Mouse (Mus musculus): ENCODE measurements around the gene Bend7. TPM values are rescaled to one million over a fixed set of nuclear protein-coding genes. Genes with fewer than 3 reads are reported as not detected.
A peak's percentile ranks its signal among the peaks of the same experiment; 100 is the strongest.

The Bend7 gene
- total RNA-seq (2021) = 1 to 10 TPM; 2.6 to 3.0 TPM
- long read RNA-seq, experiment 1, partial matches to known transcripts = 0 of 2 reads
- long read RNA-seq, experiment 1, other reads (novel, unspliced or antisense) = 0 of 2 reads
- long read RNA-seq, experiment 2, partial matches to known transcripts = 1 of 3 reads
- long read RNA-seq, experiment 2, other reads (novel, unspliced or antisense) = 0 of 3 reads

DNA sequence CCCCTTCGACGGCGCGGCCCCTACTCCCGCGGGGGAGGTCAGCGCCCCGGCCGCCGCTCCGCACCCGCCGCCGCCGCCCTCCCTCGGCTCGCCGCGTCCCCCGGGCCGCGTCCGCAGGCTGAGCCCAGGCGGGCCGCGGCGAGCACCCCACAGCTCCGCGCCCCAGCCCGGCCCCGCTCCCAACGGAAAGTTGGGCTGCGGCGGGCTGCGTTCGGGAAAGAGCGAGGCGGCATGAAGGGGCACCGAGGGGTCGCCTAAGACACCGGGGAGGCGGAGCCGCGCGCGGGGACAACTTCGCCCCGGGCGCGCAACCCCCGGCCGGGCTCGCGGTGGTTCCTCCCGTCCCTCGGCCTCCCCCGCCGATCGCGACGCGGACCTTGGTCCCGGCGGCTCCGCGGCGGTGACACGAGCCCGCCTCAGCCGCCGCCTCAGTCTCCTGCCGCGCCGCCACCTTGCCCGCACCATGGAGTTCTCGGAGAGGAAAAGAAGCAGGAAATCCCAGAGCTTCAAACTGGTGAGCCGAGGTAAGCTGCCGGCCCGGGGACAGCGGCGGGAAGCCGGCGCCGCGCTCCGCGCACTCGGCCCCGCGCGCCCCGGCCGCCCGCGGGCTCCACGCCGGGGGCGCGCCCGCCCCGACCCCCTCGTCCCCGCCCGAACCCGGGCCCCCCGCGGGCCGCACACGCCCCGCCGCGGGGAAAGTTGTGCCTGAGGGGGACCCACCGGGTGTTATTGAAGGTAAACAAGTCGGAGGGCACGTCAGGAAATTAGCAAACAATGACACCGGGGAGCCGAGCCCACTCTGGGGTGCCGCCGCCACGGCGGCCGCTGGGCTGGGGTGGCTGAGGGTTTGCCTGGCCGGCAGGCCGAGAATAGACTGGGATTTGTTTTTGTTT, at the start of gene Bend7:
Gene Bend7, plus strand, starts transcription at position 63 of the 893 bp plus-strand sequence.
- Histone ChIP-seq H3K27ac (no peak within 1 kb of the TSS), H3K4me3 (peak within 1 kb of the TSS; percentile 73)
- DNase-seq (ENCODE audit: extremely low spot score in 1 of 2, low spot score in 2 of 2) = peak; percentile 14 to 20
- intact Hi-C loops (cut with DNase I) = loop anchor here (5.0 kb wide), 2 partner anchors 66 to 221 kb away; partner anchors contain the start of gene Prpf18
- no peak for TF ChIP-seq CTCF (IDR thresholded peaks at IDR 0.05)

DNA sequence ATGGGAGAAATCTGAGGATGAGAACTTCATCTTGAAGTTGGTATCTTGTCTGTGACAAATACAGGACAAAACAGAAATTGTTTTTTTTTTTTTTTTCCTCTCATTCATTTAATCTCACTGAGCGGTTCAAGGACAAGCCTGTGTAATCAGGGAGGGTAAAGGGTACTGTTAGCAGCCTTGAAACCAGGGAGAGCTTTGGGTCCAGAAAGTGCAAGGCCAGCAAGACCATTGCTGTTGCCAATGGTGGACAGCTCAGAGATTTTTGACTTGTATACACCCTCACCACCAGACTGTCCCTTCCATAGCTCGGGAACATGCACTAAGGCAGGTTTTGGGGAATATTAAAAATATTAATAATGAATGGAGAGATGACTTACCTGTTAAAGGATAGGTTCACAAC, 49.0 kb upstream of the Bend7 start:
- no peak for DNase-seq (ENCODE audit: extremely low spot score in 1 of 2, low spot score in 2 of 2)
- Histone ChIP-seq H3K4me3 (no peak overlapping the region), H3K27ac (no peak overlapping the region)
- no peak for TF ChIP-seq CTCF (IDR thresholded peaks at IDR 0.05)
- intact Hi-C loops (cut with DNase I) = no loop called here

DNA sequence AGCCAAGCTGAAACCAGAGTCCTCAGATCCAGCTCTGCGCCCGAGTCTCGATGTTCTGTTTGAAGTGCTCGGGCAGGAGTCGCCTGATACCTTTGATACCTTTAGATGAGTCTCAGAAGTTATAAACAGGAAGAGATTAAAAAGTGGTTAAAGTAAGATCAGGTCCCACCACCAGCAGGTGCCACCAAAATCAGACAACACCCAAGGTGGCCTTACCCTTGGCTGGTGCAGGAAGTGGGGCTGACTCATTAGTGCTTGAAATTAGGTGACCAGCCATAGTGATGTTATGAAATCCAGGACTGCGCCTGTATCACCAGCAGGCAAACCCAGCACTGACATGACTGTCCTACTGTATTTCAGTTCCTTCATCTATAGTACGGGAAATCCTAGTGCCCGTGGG, 47.9 kb upstream of the Bend7 start:
- intact Hi-C loops (cut with DNase I) = no loop called here
- DNase-seq (ENCODE audit: extremely low spot score in 1 of 2, low spot score in 2 of 2) = no peak
- no peak overlapping the region for H3K4me3 ChIP-seq
- no peak overlapping the region for H3K27ac ChIP-seq
- no peak for TF ChIP-seq CTCF (IDR thresholded peaks at IDR 0.05)

DNA sequence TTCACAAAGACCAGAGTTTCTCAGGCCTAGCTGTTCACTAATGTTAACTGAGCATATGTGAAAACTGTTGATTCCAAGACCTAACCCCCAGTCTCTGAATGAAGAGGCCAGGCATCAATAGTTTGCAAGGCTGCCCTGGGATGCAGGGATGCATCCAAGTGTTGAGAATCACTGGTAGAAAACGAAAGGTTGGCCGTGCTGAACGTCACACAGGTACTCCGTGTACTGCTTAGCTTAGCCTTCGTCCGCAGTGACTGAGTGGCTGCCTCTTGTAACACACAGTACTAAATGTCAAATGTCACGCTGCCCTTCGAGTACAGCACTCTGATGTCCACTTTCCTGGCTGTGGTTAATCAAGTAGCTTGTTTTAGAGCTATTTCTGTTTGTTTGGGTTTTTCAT, 46.0 kb upstream of the Bend7 start:
- no peak overlapping the region for H3K27ac ChIP-seq
- intact Hi-C loops (cut with DNase I) = no loop called here
- DNase-seq (ENCODE audit: extremely low spot score in 1 of 2, low spot score in 2 of 2) = no peak
- no peak for TF ChIP-seq CTCF (IDR thresholded peaks at IDR 0.05)
- no peak overlapping the region for H3K4me3 ChIP-seq

DNA sequence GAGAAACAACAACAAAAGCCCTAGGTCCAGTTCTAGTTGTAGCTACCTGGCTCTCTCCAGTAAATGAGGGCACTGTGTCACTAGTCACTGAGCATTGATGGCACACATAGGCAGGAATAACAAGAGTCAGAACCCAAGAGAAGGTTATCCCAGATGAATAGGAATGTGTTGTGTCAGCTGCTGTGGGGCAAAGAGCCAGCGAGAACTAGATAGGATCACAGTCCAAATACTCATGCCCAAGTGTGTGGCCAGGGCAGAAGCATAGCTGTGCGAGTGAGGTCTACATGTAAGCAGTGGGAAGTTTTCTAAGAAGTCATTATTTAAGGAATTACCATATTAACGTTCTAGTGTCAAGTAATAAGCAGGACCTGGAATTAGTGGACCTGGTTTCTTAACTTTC, 37.7 kb upstream of the Bend7 start:
- H3K27ac ChIP-seq = no peak overlapping the region
- H3K4me3 ChIP-seq = no peak overlapping the region
- DNase-seq (ENCODE audit: extremely low spot score in 1 of 2, low spot score in 2 of 2) = no peak
- intact Hi-C loops (cut with DNase I) = no loop called here
- TF ChIP-seq CTCF (IDR thresholded peaks at IDR 0.05) = no peak

DNA sequence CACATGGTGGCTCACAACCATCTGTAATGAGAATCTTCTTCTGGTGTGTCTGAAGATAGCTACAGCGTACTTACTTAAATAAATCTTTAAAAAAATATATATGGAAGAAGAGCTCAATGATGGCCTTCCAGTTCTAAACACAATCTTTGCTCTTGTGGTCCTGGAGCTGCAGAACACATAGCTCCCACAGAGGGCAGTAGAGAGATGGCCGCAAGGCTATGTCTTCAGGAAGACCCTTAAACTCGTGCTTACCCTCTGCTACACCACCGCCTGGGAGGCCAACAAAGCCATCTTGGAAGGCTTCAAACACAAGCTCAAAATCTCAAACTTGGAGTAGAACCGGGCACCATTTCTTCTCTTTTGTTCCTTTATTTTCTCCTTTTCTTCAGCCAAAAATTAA, 6.4 kb upstream of the Bend7 start:
- Histone ChIP-seq H3K4me3 (no peak overlapping the region), H3K27ac (no peak overlapping the region)
- intact Hi-C loops (cut with DNase I) = no loop called here
- peak; percentile 37 for TF ChIP-seq CTCF (IDR thresholded peaks at IDR 0.05)
- no peak for DNase-seq (ENCODE audit: extremely low spot score in 1 of 2, low spot score in 2 of 2)

DNA sequence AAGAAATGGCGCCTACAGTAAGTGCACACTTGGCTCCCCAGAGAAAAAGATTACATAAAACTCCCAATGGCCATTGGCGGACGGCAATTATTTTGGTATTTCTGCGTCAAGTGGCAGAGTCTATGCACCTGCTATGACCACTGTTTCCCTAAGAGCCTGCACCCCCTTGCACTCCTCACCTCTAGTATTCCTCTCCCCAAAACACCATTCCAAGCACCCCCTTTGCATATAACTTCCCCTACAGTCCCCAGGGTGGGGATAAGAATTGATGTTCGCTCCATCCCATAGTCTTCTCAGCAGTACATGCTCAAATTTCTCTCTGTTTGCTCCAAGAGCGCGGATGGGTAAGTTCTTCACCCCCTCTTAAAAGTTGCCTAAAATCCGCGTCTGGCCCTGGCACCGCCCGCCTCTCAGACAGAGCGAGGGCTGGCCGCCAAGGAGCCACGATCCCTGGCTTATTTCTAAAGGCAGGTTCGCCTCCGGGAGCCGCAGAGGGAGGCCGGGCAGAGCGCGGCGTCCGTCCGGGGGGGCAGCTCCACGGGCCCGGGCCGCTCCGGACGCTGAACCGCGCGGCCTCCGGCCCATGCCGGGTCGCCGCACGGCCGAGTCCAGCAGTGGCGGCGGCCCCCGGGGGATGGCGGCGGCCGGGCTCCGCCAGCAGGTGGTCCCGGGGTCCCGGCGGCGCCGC, 406 bp upstream of the Bend7 start:
- peak overlapping the region; percentile 54 for H3K4me3 ChIP-seq
- intact Hi-C loops (cut with DNase I) = loop anchor here (5.0 kb wide), 2 partner anchors 65 to 220 kb away; partner anchors contain the start of gene Prpf18
- TF ChIP-seq CTCF (IDR thresholded peaks at IDR 0.05) = no peak
- peak; percentile 14 to 16 for DNase-seq (ENCODE audit: extremely low spot score in 1 of 2, low spot score in 2 of 2)
- H3K27ac ChIP-seq = no peak overlapping the region

DNA sequence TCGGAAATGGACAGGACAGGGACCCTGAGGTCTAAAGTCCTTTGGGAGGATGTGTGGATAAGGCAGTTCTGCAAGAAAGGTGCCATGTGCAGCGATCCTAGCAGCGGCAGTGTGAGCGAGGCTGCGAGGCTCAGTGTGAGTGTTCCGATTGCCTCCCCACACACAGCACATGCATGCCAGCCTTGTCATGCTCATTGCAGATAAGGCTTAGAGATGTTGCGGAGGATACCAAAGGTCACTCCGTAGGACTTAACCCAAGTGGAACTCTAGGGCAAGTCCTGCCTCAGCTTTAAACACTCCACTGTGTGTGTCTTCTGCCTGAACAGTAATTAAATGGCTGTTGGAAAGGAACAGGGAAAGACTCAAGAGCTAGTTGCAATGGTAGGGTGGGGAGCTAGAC, 5.5 kb downstream of the Bend7 start:
- H3K4me3 ChIP-seq = no peak overlapping the region
- intact Hi-C loops (cut with DNase I) = no loop called here
- no peak overlapping the region for H3K27ac ChIP-seq
- no peak for DNase-seq (ENCODE audit: extremely low spot score in 1 of 2, low spot score in 2 of 2)
- TF ChIP-seq CTCF (IDR thresholded peaks at IDR 0.05) = no peak

DNA sequence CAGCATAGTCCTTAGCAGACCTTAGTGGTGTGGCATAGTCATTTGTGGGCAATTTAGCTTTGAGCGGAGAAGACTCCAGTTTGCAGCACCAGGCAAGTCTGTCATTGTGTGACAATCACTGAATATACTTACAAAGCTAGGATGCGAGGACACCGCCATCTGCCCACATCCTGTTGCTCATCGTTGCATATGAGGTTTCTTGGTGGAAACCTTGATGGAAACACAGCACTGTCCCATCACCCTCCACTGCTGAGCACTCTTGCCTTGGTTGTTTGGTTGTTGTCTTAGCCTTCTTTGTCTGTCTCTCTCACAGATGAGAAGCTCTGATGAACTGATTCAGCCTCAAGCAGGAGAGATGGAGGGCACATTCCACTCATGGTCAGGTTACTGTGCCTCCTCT, 12.5 kb downstream of the Bend7 start:
- H3K27ac ChIP-seq = no peak overlapping the region
- no peak for TF ChIP-seq CTCF (IDR thresholded peaks at IDR 0.05)
- no peak overlapping the region for H3K4me3 ChIP-seq
- DNase-seq (ENCODE audit: extremely low spot score in 1 of 2, low spot score in 2 of 2) = no peak
- intact Hi-C loops (cut with DNase I) = no loop called here

DNA sequence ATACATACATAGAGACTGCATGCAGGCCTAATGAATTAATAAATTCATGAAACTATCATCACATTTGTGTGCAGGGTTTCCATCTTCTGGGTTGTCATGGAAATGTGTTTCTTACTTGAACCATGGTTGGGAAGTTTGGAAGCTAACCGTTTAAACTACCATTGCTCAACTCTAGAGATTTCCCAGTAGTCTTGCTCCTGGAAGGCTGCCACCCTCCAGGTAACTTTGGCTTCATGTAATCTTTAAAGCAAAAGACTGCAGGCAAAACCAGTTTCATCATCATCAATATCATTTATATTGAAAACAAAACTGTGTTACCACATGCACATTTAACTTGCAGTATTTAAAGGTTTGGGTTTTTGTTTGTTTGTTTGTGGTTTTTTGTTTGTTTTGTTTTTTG, 16.3 kb downstream of the Bend7 start:
- Histone ChIP-seq H3K27ac (no peak overlapping the region), H3K4me3 (no peak overlapping the region)
- intact Hi-C loops (cut with DNase I) = no loop called here
- DNase-seq (ENCODE audit: extremely low spot score in 1 of 2, low spot score in 2 of 2) = no peak
- TF ChIP-seq CTCF (IDR thresholded peaks at IDR 0.05) = no peak

DNA sequence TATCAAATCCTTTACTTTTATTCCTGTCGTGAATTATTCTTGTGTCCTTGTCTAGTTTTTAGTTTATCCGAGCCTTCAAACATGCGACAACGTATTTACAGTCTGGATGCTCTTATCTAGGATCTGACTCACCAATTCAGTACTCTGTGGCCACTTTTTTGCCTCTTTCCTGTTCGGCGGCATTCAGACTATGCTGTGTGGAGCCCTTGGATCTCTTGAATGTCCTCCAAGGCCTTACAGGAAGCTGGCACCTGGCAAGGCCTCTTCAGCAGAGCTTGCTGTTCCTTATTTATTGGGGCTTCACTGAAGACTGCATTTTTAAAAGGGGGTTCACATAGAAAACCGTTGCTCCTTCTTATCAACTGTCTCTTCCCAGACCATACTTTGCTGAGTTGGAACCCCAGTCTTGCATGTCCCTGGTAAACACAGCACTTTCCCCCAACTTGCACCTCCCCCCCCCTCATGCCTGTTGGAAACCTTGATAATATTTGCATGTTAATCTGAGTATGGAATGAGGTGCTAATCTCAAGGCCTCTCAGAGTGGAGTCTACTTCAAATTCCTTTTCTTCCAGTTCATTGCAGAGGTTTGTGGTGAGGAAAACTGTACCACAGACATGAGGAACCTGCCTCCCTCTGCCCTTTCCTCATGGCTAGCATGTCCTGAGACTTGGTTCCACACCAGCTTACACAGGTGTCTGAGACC, 18.6 kb downstream of the Bend7 start:
- TF ChIP-seq CTCF (IDR thresholded peaks at IDR 0.05) = no peak
- DNase-seq (ENCODE audit: extremely low spot score in 1 of 2, low spot score in 2 of 2) = no peak
- intact Hi-C loops (cut with DNase I) = no loop called here
- H3K27ac ChIP-seq = no peak overlapping the region
- H3K4me3 ChIP-seq = no peak overlapping the region

DNA sequence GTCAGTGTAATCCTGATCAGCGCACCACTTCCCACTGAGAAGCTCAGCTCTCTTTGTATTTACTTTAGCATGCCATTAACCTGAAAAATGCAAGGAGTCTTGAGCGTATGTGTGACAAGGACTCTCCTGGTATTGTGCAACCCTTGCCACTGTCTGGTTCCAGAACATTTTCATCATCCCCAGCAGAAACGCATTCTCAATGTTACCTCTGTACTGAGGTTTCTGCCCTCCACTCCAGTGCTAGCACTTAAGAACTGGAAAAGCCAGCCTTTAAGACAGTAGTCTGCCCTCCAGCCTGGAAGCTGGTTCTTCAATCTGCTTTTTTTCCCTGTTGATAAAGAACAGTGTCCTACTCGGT, 19.1 kb downstream of the Bend7 start:
- Histone ChIP-seq H3K4me3 (no peak overlapping the region), H3K27ac (no peak overlapping the region)
- intact Hi-C loops (cut with DNase I) = no loop called here
- DNase-seq (ENCODE audit: extremely low spot score in 1 of 2, low spot score in 2 of 2) = no peak
- no peak for TF ChIP-seq CTCF (IDR thresholded peaks at IDR 0.05)

All from left cerebral cortex, adult 2 months (tissue).